Mouse (Mus musculus): ENCODE measurements around the gene Wrap53. TPM values are rescaled to one million over a fixed set of nuclear protein-coding genes. Genes with fewer than 3 reads are reported as not detected.

Gene Wrap53
- polyA plus RNA-seq, 3 experiments from 2014 or later, result 22.0 to 32.2 (median 25.7) TPM

GRCm38 (mm10) chr11:69600098-69600497 is 20.0 kb upstream of the Wrap53 start:
- ATAC-seq, result no peak

DNA sequence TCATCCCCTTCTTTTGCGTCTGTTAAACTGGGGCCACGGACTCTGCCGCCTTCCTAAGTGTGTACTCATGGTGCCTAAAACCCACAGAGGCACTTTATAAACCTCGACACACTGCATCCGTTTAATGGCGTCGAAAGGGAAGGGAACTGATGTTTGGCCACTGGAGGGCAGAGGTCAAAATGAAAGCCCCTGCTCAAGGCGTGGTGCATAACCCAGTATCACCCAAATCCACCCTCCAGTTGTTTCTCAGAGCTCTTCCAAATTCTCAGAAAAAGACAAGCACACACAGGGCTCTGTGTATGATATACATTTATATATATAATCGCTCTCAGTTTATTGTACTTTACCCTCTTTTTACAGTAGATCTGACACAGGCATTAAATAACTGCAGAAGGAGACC is 19.4 kb upstream of the Wrap53 start:
- ATAC-seq, result no peak

DNA sequence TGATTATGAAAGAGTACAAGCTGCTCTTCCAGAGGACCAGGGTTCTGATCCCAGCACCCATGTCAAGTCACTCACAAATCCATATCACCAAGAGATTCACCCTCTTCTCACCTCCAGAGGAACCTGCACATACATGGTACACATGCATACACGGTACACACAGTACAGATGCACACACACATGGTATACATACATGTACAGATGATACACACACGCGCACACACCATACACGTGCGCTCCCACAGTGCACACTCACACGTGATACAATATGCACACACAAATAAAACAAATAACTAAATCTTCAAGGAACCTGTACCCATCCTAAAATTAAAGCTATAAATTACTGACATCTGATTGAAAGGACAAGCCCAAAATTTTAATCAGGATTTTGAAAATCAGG is 14.8 kb upstream of the Wrap53 start:
- ATAC-seq, result no peak

- ATAC-seq, result no peak
Observed at GRCm38 (mm10) chr11:69592799-69593198, 12.7 kb upstream of the Wrap53 start.

DNA sequence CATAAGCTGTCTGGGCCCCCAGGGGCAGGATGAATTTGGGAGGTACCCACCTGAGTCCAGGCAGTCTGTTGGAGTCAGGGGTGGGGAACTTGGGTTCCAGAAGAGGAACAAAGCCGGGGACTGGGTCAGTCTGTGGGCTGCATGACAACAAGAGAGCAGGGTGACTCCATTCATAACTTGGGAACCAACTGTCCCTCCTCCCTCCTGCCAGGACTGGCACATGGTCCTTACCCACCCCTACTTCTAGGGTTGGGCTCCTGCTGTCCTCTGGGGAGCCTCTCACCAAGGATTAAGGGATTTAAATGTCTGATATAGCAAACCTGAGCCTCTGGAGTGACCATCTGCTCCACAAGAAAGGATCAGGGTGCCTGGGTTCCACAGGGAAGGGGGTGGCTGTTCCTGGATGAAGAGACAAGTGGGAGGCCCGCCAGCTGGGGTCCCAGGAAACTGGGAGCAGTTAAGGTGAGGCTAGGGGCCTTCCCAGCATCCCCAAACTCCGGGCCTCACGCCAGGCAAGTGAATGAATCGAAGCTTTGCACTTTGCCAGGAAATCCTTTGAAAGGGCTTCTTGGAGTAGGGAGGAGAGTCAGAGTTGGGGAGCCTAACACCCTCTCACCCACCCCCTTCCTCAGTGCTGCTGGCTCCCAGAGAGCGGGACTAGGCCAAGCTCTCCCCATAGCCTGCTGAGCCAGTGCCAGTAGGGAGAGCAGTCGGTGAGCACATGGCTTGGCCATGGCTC is 12.0 kb upstream of the Wrap53 start:
- ATAC-seq, result no peak

- no peak for ATAC-seq
Observed at GRCm38 (mm10) chr11:69591424-69591823, 11.4 kb upstream of the Wrap53 start.

GRCm38 (mm10) chr11:69590622-69591021 is 10.6 kb upstream of the Wrap53 start:
- no peak for ATAC-seq

DNA sequence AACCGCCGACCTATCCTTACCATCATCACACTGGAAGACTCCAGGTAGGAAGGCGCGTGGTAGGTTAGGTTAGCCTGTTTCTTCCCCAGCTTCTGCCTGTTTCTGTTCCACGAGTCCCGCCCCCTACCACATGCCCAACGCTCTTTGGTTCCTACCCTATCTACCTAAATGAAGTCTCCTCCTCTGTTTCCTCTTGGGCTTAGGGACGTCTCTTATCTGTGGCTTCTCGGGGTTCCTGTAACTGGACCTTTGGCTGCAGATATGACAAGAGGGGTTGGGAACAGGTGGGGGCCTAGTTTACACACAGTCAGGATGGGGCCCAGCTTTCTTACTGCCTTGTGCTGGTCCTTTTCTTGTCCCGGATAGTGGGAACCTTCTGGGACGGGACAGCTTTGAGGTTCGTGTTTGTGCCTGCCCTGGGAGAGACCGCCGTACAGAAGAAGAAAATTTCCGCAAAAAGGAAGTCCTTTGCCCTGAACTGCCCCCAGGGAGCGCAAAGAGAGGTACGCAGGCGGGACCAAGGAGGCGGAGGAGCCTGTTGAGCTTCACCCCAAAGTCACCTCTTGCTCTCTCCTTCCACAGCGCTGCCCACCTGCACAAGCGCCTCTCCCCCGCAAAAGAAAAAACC is 9.3 kb upstream of the Wrap53 start:
- no peak for ATAC-seq

GRCm38 (mm10) chr11:69585718-69586325 is 5.8 kb upstream of the Wrap53 start:
- ATAC-seq, result no peak

DNA sequence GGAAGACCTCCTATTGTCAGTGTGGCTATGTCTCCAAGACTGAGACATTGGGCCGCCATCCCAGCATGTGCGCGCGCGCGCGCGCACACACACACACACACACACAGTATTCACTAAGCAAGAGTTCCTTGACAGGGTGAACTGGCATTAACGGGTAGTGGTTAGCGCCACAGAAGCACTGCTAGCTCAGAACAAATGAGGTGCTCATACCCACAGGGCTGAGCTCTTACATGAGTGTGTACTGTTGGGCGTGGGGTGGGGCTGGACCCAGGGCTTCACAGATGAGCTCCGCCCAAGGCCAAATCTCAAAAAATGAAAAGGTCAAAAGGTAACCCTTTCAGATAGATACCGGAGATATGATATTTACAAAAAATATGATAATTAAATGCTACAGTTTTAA is 4.9 kb upstream of the Wrap53 start:
- no peak for ATAC-seq

- ATAC-seq, result no peak
Observed at GRCm38 (mm10) chr11:69584008-69584407, 4.0 kb upstream of the Wrap53 start.

GRCm38 (mm10) chr11:69582230-69582805 is 2.3 kb upstream of the Wrap53 start:
- ATAC-seq, result no peak

- no peak for ATAC-seq
Observed at GRCm38 (mm10) chr11:69581814-69582213, 1.8 kb upstream of the Wrap53 start.

- ATAC-seq, result peak; percentile 64
Observed at GRCm38 (mm10) chr11:69581147-69581688, 1.2 kb upstream of the Wrap53 start.

- no peak for ATAC-seq
Observed at GRCm38 (mm10) chr11:69580572-69581146, 604 bp upstream of the Wrap53 start.

DNA sequence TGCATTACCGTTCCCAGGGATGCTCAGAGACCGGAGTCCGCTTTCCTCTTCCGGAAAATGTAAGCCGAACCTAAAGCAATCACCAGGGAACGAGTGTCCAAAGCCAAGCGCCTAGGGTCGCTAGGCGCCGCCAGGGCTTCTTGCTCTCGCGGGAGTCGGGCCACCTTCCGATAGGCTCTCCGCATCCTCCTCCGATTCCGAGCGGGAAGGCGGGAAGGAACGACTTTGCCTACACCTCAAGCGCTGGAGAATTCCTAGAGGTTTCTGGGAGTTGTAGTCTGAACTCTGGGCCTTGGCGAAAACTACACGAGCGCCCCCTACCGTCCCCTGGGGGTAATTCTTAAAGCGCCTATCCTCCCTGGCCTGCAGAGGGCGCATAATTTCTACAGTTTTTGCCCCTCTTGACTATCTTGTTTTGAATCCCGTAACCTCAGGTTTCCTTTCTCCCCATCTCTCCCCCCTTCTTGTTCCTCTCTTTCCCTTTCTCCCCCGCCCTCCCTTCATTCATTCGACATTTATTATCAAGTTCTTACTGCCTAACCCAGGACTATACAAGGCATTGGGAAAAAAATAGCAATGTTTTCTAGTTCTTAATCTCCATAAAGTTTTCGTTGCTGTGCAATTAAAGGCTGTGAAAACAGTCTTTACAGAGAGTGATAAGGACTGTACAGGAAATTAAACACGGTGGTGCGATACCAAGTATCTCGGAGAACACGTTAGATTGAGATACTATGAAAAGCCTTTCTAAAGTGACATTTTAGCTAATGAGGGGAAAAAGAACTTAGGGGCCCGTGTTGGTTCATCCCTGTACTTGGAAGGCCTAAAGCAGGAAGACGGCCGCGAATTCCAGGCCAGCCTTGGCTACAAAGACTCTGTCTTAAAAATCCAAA is 682 bp downstream of the Wrap53 start:
- peak; percentile 59 for ATAC-seq

- ATAC-seq, result no peak
Observed at GRCm38 (mm10) chr11:69578301-69578700, 1.8 kb downstream of the Wrap53 start.

DNA sequence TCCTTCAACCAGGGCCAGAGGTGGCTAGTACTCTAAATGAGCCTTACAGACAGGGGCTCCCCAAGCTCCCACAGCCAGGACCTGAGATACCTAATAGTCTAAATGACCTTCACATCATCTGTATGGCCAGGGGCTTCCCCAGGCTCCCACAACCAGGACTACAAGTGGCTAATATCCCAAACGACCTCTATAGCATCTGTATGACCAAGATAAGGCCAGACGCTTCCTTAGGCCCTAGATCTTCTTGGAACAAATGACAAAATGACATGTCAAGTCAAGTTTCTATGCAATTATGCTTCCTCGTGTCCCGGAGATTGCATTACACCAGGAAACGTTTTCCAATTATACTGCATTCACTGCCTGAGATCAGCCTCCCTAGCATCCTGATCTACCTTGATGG is 3.7 kb downstream of the Wrap53 start:
- no peak for ATAC-seq

DNA sequence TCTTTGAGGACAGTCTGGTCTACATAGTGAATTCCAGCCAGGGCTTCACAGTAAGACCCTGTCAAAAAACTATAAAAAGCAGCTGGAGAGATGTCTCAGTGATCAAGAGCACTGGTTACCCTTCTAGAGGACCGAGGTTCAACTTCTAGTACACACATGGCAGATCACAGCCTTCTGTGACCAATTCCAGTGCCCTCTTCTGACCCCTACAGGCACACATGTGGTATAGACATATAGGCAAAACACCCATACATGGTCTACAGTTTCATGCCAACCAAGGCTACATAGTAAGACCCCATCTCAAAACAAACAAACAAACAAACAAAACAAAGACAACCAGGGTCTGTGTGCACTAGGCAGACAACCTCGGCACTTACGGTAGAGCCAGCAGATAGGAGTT is 4.8 kb downstream of the Wrap53 start:
- no peak for ATAC-seq

- ATAC-seq, result no peak
Observed at GRCm38 (mm10) chr11:69565131-69565530, 14.9 kb downstream of the Wrap53 start.

- no peak for ATAC-seq
Observed at GRCm38 (mm10) chr11:69564391-69564790, 15.7 kb downstream of the Wrap53 start.

DNA sequence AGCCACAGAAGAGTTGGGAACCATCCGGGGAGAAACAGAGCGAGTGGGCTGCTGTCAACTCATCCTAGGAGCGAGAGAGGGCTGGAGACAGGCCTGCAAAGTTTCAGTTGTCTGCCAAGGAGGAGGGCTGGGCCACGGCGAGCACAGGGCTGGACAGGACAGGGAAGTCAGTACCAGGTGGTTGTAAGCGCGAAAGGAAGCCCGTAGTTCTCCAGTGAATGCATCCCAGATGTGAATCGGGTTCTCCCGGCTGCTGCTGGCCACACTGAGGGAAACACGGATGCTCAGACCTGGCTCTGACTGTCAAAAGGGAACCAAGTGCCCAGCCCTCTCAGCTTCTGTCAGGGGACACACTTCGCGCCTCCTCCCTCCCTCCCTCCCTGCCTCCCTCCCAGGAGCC is 16.7 kb downstream of the Wrap53 start:
- no peak for ATAC-seq

Data from inflammation-experienced regulatory T-cells, adult 6 months (primary cell).